Mouse (Mus musculus) brain, embryonic 14.5 days (tissue): ENCODE results near the gene Clic6. TPM values are rescaled to one million over a fixed set of nuclear protein-coding genes. Genes with fewer than 3 reads are reported as not detected.

Experiments
- DNase-seq: peaks from one replicate; pipeline ENCODE4 v3.0.0-alpha.2; 2011; ENCODE audit warnings: low read depth
- CTCF ChIP-seq: fragments of 200-500 bp; IDR thresholded peaks from 2 replicates; pipeline ENCODE4 v1.5.1; 2012; ENCODE audit warnings: inconsistent platforms, mild to moderate bottlenecking, moderate library complexity, borderline replicate concordance; ENCODE audit not compliant: insufficient read depth, insufficient read length; ENCODE audit errors: extremely low read depth
- POLR2A ChIP-seq: fragments of 200-500 bp; IDR thresholded peaks from 2 replicates; pipeline ENCODE4 v1.6.1; 2012; ENCODE audit warnings: mild to moderate bottlenecking, inconsistent platforms, borderline replicate concordance; ENCODE audit not compliant: poor library complexity, insufficient read depth, insufficient read length, severe bottlenecking; ENCODE audit errors: extremely low read depth
- polyA plus RNA-seq: library from polyadenylated mRNA; depleted of rRNA; stranded (reverse); fragments of >200 nt; gene quantifications from 2 replicates; pipeline ENCODE4 v1.2.3, GENCODE M21; 2012

Clic6 gene
- polyA plus RNA-seq, 1 experiment = 14.3 TPM

DNA sequence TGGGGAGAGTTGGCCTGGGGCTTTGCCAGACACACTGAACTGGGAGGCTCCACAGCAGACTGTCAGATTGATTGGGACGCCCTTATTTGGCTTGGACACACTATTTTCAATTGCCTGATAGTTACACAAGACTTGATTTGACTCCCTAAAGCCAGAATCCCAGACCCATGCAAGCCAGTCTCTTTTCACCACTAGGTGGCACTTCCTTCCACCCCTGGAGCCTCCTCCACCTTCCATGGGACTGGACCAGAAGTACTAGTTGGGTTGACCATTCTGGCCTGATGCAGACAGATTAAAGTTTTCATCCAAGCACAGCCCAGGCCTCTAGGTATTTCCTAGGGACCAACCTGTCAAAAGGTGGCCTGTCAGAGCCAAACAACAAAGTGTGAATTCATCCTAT lies 58.7 kb downstream of the Clic6 start:
- TF ChIP-seq CTCF (peak; percentile 65), POLR2A (no peak)

DNA sequence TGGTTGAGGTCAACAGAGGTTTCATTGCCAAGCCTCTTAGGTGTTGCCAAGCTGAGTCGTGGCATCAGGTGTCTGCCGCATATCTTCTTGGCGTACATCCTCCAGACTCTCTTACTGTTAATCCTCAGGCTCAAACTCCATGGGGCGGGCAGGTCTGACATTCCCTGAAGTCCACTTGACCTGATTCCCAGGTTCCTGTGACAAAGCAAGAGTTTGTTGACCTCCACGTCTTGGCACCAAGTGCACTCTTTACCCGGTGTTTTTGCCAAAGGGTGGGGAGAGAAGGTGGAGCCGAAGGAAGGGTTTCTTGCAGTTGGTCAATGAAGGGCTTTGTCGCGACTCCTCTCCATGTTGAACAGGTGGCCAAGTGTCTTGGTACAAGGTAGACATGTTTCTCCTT lies 63.1 kb downstream of the Clic6 start:
- DNase-seq = no peak
- TF ChIP-seq CTCF (no peak), POLR2A (no peak)

More for the DNA sequence above, 58.7 kb downstream of the Clic6 start:
- peak; percentile 18 for DNase-seq

DNA sequence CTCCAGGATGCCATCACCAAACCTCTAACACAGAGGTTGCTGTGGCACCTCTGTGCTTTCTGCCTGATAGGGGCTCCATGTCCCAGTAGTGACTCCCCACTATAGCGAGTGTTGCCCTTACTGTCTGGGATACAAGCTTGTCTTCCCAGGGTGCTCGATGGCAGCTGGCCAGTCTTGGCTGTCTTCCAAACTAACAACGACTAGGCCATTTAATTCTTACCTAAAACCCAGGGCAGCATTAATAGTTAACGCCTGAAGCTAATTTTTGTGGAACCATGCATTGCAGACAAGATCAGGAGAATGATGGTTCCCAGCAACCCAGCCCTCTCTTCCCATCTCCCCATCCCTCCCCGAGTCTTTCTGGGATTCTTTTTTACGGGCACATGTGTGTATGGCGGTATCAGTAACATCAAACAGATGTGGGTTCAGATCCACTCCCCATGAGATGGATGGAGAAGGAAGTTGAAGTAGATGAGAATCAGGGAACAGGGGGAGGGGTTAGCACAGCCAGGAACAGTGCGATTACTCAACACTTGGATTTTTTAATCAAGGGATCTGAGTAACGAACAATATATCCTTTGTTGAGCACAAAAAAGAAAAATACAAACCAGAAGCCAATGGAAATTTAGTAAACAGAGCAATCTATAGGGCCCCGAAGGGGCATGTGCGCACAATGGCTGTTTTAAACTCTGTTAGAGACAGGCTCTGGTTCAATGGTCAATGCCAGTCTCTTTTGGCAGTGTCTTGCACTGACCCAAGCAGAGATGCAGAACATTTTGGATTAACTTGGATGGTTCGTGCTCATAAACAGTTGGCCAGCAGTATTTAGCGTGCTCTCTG lies 66.0 kb downstream of the Clic6 start:
- TF ChIP-seq CTCF (no peak), POLR2A (no peak)
- peak; percentile 37 for DNase-seq

DNA sequence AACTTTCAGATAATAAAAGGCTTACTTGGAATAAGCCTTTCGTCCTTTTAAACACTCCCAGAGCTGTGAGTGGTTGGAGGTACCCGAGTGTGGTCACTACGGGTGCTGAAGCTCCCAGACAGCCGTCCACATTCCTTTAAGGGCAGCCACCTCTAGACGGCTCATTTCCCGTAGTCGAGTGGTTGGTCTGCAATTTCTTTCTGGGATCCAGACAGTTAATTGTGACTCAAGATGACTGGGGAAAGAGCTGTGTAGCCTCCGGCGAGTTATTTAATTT lies 66.5 kb downstream of the Clic6 start:
- no peak for DNase-seq
- TF ChIP-seq CTCF (no peak), POLR2A (no peak)

DNA sequence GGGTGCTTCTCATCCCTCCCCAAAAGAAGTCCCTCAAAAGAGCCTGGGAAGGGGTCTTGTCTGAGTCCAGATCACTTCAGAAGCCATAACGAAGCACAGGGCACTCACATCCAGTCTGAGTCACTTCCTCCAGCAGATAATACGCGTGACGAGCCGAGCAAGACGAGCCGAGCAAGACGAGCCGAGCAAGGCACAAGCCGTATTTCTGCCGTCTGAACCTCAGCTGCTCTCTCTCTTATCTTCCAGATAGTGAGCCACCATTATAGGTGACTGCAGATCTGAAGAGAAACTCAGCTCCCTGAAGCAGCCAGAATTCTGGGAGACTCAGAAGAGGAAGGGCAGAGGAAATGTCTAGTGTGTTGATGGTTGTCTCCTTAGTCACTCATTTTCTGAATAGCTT lies 67.3 kb downstream of the Clic6 start:
- TF ChIP-seq POLR2A = no peak
- no peak for TF ChIP-seq CTCF
- no peak for DNase-seq

DNA sequence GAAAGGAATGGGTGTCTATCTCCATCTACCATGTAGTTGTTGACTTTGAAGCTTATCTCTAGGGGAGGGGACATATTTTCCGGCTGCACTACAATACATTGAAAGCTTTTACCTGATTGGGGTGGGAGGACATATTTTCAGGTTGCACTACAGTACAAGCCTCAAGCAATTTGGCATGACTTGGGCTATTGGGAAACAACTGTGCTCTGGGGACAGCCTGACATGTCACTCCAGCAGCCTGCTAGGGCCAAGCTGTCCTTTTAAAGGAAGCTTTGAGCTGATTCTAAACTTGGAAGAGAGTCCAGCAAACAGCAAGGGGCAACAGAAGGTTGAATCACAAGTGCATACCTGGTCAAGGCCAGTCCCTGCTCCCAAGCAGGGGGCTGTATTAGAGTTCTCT lies 69.5 kb downstream of the Clic6 start:
- no peak for TF ChIP-seq POLR2A
- no peak for TF ChIP-seq CTCF
- DNase-seq = no peak

DNA sequence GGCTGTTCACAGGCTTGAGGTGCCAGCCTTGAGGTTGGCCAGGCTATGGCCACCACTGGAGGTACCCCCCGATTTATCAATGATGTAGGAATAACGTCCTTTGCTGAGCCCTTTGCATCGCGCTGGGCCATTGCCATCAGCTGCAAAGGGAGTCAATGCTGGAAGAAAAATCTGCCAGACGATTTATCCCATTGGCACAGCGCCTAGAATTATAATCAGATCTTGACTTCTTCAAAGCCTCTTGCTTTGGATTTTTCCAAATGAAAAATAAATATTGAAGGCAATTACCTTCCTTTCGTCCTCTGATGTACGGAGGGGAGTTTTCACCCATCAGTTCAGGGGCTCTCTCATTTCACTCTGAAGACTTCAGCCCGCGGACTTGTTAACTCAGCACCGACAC lies 79.8 kb downstream of the Clic6 start:
- TF ChIP-seq CTCF (no peak), POLR2A (no peak)
- DNase-seq = peak; percentile 56

DNA sequence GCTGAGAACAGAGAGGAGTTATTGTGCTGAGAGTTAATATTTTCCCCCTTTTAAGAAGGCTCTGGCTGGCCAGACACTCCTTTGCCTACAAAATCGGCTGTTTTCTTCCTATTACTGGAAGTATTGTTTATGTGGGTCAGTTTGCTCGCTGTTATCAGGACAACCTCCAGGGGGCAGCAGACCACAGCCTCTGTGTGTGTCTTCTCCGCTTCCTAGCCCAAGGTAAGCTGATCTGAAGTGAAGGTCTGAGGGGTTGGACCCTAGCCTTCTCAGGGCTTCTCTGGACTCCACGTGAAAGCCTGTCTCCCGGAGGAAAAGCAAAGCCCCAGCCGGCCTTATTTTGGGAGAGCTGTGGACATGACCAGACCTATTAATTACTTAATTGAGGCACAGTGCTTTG lies 80.2 kb downstream of the Clic6 start:
- peak; percentile 88 for DNase-seq
- TF ChIP-seq CTCF (peak; percentile 93), POLR2A (no peak)

DNA sequence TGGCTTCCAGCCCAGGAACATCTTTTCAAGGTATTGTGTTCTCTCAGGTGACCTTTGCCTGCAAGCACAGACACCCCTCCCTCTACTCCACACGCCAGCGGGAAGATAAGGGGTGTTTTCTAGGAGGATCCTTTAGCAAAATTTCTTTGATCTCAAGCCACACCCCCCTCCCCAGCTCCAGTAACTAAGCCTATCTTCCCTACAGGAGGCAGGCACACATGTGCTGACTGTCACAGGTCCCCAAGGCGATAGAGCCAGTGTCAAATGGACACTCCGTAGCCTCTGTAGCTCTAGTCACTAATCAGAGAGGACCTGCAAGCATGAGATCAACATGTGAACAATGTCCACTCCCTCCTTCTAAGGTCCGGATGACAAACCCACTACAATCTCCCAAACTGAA lies 80.6 kb downstream of the Clic6 start:
- no peak for TF ChIP-seq CTCF
- TF ChIP-seq POLR2A = no peak
- DNase-seq = no peak

DNA sequence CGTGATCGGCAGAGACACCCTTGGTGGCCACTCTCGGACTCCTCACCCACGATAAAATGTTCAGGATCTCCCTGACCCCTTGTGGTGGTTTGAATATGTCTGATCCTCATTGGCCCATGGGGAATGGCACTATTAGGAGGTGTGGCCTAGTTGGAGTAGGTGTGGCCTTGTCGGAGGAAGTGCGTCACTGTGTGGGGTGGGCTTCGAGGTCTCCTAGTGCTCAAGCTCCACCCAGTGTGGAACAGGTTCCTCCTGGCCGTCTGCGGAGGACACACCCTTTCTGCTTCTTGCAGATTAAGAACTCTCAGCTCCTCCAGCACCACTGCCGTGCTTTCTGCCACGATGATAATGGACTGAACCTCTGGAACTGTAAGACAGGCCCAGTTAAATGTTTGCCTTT lies 85.7 kb downstream of the Clic6 start:
- DNase-seq = no peak
- TF ChIP-seq CTCF (no peak), POLR2A (no peak)

DNA sequence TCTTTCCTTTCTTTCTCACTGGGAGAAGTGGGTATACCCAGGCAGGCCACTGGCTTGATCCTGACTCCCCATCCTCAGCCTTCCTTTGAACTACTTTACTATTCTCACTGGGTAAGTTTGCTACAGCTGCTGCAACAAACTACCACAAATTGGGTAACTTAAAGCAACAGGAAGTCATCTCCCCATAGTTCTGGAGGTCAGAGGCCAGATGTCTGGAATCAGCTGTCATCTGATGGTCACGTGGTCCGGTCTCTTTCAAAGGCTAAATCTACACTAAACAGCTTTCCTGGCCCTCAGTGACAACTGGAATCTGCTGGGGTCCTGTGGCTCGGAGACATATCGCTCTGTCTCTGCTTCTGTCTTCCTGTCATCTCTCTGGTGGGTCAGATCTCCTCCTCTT lies 87.7 kb downstream of the Clic6 start:
- TF ChIP-seq CTCF = no peak
- TF ChIP-seq POLR2A = no peak
- no peak for DNase-seq

DNA sequence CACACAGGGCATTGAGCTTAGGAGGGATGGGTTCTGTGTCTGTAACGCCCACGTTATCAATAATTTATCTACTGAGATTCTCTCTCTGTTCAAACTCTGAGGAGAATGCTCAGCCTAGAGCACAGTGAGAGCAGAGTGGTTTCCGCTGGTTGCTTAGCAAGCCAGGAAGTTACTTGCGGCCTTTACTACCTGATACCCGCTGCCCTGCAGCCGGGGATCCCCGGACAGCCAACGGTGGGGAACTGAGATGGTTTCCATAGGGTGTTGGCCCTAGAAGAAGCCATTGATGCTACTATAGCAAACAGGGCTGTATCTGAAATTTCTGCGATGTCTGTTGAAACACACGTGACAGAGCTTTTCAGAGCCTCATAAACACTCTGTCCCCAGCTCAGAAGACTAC lies 90.3 kb downstream of the Clic6 start:
- TF ChIP-seq POLR2A (no peak), CTCF (no peak)
- no peak for DNase-seq

DNA sequence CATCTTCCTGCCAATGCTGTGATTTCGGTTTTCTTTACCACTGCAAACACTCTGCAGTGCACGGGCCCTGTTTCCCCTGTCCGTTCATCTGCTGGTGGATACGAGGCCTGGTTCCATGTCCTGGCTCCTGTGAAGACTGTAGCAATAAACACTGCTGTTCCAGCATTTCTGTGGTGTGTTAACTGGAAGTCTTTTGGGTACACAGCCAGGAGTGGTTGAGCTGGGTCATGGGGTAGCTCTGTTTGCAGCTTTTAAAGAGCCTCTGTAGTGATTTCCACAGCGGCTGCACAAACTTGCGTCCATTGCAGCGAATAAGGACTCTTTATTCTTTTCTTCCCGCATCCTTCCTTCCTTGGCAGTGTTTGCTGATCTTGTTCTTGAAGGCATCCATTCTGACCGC lies 91.8 kb downstream of the Clic6 start:
- TF ChIP-seq CTCF (no peak), POLR2A (no peak)
- DNase-seq = no peak
